Mouse (Mus musculus) liver, adult (tissue): ENCODE data around the gene Gm5415.
"Not testable (repeated sequence)": the region's sequence is repeated elsewhere in the genome, so short reads cannot be mapped to it uniquely, and the experiment has no call there.

Experiments used
- GATA4 ChIP-seq: IDR thresholded peaks from 2 replicates; pipeline ENCODE4 v1.6.1; 2014; ENCODE audit warnings: mild to moderate bottlenecking, low read length; ENCODE audit not compliant: insufficient replicate concordance

Gene Gm5415

DNA sequence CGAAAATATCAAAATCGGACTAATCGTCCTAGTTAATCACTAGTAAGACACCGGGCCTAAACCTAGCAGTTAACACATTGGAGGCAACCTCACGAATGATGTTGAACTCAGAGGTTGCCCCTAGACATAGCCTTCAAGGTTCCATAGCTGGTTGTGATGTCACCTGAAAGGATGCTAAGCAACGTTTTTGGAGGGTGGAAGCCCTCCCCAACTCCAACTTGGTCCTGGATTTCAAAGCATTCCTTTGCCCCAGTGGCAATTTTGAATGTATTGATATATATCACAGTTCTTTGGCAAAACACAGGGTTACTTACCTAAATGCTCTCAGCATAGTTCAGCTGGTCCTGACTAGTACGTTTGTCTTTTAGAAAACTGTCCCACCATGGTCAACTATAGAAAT, at the start of gene Gm5415:
Gene Gm5415 (minus strand): TSS at position 101 of the 400 bp plus-strand sequence.
- TF ChIP-seq GATA4 = not testable (repeated sequence)

DNA sequence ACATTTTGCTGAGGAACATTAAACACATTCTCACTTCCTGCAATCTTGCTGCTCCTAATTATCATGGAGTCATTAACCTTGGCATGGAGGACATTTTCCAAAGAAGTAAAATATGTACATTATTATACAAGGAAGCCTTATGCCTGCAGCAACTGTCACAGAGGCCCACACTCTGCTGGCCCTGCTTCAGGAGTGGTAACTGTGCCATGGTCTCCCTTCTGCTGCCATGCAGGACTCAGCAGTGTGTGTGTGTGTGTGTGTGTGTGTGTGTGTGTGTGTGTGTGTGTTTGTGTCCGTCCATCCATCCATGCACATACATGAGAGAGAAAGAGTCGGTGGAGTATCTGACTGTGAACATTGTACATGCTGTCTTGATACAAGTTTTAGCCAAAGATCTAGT, 21.8 kb upstream of the Gm5415 start:
- no peak; the same call in 1 of the 2 replicates for TF ChIP-seq GATA4

DNA sequence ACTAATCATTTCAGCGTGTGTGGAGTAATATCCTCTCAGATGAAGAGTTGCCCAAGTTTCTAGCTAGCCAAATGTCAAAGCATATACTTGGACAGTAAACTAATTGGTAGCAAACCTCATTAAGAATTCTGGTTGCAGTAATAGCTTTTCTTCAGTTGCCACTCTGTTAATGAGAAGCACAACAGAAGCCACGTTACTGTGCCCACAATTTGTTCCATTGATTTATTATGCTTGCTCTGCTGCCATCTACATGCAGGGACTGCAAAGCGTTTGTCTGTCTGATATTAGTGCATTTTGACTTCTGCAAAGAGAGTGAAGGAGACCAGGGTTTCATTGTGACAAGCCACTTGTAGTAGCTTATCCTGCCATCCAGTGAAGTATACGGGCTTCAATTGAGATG, 6.8 kb upstream of the Gm5415 start:
- TF ChIP-seq GATA4 = no peak

DNA sequence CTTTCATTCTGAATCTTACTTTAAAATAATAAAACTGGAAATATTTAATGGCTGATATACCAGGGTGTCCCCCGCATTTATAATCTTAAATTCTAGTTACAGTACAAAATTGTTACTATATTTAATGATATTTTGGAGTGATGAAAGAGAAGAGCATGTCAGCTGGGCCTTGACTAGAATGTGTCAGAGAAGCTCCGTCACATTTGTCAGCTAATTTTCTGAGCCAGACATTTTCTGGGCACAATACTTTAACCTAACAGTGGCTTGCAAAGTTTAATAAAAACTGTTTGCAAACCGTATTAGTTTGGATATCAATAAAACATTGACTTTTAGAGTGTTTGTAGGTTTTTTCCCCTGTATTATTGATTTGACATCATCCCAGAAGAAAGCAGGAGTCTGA, 6.4 kb upstream of the Gm5415 start:
- no peak for TF ChIP-seq GATA4

DNA sequence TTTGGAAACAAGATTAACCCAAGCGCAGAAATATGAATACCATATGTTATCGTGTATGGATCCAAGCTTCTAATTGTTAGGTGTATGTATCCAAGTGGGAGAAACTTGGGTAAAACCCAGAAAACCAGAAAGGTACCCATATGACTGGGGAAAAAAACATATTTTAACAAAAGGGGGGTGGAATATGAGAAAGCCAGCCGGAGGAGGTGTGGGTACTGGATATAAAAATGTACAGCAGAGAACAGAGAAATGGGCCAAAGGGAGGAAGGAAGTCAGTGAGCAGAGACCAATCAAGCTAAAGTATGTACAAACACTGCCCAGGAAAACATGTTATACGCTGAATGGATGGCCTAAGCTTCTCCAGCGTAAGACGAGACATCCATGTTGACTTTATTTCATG, 43.7 kb downstream of the Gm5415 start:
- TF ChIP-seq GATA4 = no peak
